Mouse (Mus musculus) kidney, adult 2 months (tissue): ENCODE data around the gene Cemip.

Experiments
- CTCF ChIP-seq: fragments of 200-500 bp; conservative IDR thresholded peaks from 2 replicates; pipeline ENCODE4 v1.5.1; 2011; ENCODE audit warnings: low read depth, mild to moderate bottlenecking, control low read depth, low read length, moderate library complexity, mixed read lengths; ENCODE audit not compliant: insufficient read depth, insufficient read length
- POLR2A ChIP-seq: fragments of 200-500 bp; IDR thresholded peaks from one replicate; pipeline ENCODE4 v1.6.1; 2011; ENCODE audit warnings: low read depth, low read length, control low read depth

DNA sequence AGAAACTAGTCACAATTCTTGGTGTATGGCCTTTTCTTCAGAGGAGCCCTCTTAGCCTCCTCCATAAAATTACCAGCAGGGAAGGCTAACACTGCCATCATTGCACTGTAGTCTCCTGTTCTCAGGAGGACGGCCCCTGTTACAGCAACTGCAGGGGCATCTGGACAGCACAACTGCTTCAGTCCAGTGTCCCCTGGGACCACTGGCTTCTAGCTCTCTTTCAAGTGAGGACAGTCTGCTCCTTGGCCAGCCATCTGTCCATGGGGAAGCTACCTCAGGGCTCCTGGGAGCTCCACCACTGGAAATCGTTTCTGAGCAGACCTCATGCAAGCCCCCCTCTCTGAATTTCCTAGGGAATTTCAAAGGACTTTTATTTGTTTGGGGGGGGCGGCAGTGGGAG lies 185.8 kb downstream of the Cemip start:
- TF ChIP-seq CTCF (no peak), POLR2A (no peak)
